Mouse (Mus musculus) cortical plate, adult 2 months (tissue): ENCODE data around the gene Gm49601. TPM values are rescaled to one million over a fixed set of nuclear protein-coding genes. Genes with fewer than 3 reads are reported as not detected.

Experiments
- H3K27ac ChIP-seq: fragments of 200-500 bp; 2 replicates; pipeline ENCODE4 v1.5.1; 2012; ENCODE audit warnings: low read length, control low read depth, inconsistent platforms; ENCODE audit not compliant: insufficient read depth
- H3K4me1 ChIP-seq: fragments of 200-500 bp; 2 replicates; pipeline ENCODE4 v1.6.1; 2011; ENCODE audit warnings: low read length; ENCODE audit not compliant: control insufficient read depth, insufficient read depth
- H3K4me3 ChIP-seq: fragments of 200-500 bp; 2 replicates; pipeline ENCODE4 v1.5.1; 2011; ENCODE audit warnings: mild to moderate bottlenecking, low read length, control low read depth; ENCODE audit not compliant: insufficient read depth
- CTCF ChIP-seq: fragments of 200-500 bp; IDR thresholded peaks from 2 replicates; pipeline ENCODE4 v1.5.1; 2011; ENCODE audit warnings: mild to moderate bottlenecking, control low read depth, low read length; ENCODE audit not compliant: insufficient read depth; ENCODE audit errors: extremely low read depth
- POLR2A ChIP-seq: fragments of 200-500 bp; IDR thresholded peaks from 2 replicates; pipeline ENCODE4 v1.6.1; 2011; ENCODE audit warnings: mild to moderate bottlenecking, low read length, control low read depth; ENCODE audit not compliant: insufficient read depth; ENCODE audit errors: extremely low read depth
- polyA plus RNA-seq: library from polyadenylated mRNA; depleted of rRNA; stranded (reverse); fragments of >200 nt; gene quantifications from 2 replicates; pipeline ENCODE4 v1.2.3, GENCODE M21; 2012

The Gm49601 gene
- polyA plus RNA-seq, 1 experiment = 156 TPM

GRCm38 (mm10) chr16:18611752-18612151, 14.5 kb downstream of the Gm49601 start:
- H3K4me3 ChIP-seq = no peak overlapping the region
- H3K27ac ChIP-seq = no peak overlapping the region
- TF ChIP-seq POLR2A (no peak), CTCF (no peak)

GRCm38 (mm10) chr16:18609099-18609498, 17.1 kb downstream of the Gm49601 start:
- H3K27ac ChIP-seq = no peak overlapping the region

More at GRCm38 (mm10) chr16:18611752-18612151, 14.5 kb downstream of the Gm49601 start:
- H3K4me1 ChIP-seq = no peaks in the 10 kb centered on the region

GRCm38 (mm10) chr16:18608226-18608625, 18.0 kb downstream of the Gm49601 start:
- no peak for TF ChIP-seq POLR2A
- TF ChIP-seq CTCF = no peak
- H3K4me1 ChIP-seq = no peaks in the 10 kb centered on the region
- H3K27ac ChIP-seq = no peak overlapping the region
- no peak overlapping the region for H3K4me3 ChIP-seq

More at GRCm38 (mm10) chr16:18609099-18609498, 17.1 kb downstream of the Gm49601 start:
- TF ChIP-seq POLR2A (no peak), CTCF (no peak)
- Histone ChIP-seq H3K4me3 (no peak overlapping the region), H3K4me1 (no peaks in the 10 kb centered on the region)

- TF ChIP-seq CTCF (no peak), POLR2A (no peak)
- H3K4me3 ChIP-seq = no peak overlapping the region
- no peaks in the 10 kb centered on the region for H3K4me1 ChIP-seq
- H3K27ac ChIP-seq = no peak overlapping the region
Observed at GRCm38 (mm10) chr16:18605705-18606104, 20.5 kb downstream of the Gm49601 start.

- no peak overlapping the region for H3K27ac ChIP-seq
- H3K4me1 ChIP-seq = no peaks in the 10 kb centered on the region
- H3K4me3 ChIP-seq = no peak overlapping the region
- TF ChIP-seq CTCF (no peak), POLR2A (no peak)
Observed at GRCm38 (mm10) chr16:18604267-18604701, 21.9 kb downstream of the Gm49601 start.

- TF ChIP-seq POLR2A (no peak), CTCF (no peak)
Observed at GRCm38 (mm10) chr16:18601447-18601846, 24.8 kb downstream of the Gm49601 start.

GRCm38 (mm10) chr16:18598006-18598405, 28.2 kb downstream of the Gm49601 start:
- H3K4me1 ChIP-seq = no peaks in the 10 kb centered on the region
- TF ChIP-seq POLR2A = no peak
- no peak for TF ChIP-seq CTCF
- no peak overlapping the region for H3K4me3 ChIP-seq
- H3K27ac ChIP-seq = no peak overlapping the region

More at GRCm38 (mm10) chr16:18601447-18601846, 24.8 kb downstream of the Gm49601 start:
- no peaks in the 10 kb centered on the region for H3K4me1 ChIP-seq
- H3K4me3 ChIP-seq = no peak overlapping the region
- no peak overlapping the region for H3K27ac ChIP-seq

- H3K27ac ChIP-seq = no peak overlapping the region
- no peaks in the 10 kb centered on the region for H3K4me1 ChIP-seq
- H3K4me3 ChIP-seq = no peak overlapping the region
- TF ChIP-seq CTCF (no peak), POLR2A (no peak)
Observed at GRCm38 (mm10) chr16:18596255-18596654, 30.0 kb downstream of the Gm49601 start.

- TF ChIP-seq CTCF = no peak
- TF ChIP-seq POLR2A = no peak
- Histone ChIP-seq H3K4me3 (no peak overlapping the region), H3K4me1 (no peaks in the 10 kb centered on the region; the same call in 1 of the 2 replicates), H3K27ac (no peak overlapping the region)
Observed at GRCm38 (mm10) chr16:18593930-18594329, 32.3 kb downstream of the Gm49601 start.

- Histone ChIP-seq H3K27ac (no peak overlapping the region), H3K4me3 (no peak overlapping the region)
- no peak for TF ChIP-seq POLR2A
- TF ChIP-seq CTCF = no peak
Observed at GRCm38 (mm10) chr16:18591047-18592018, 34.9 kb downstream of the Gm49601 start.

More at GRCm38 (mm10) chr16:18591047-18592018, 34.9 kb downstream of the Gm49601 start:
- H3K4me1 ChIP-seq = no peaks in the 10 kb centered on the region; the same call in 1 of the 2 replicates
